Mouse (Mus musculus): Measurements from ENCODE around the gene Gm49486.

Gene Gm49486

DNA sequence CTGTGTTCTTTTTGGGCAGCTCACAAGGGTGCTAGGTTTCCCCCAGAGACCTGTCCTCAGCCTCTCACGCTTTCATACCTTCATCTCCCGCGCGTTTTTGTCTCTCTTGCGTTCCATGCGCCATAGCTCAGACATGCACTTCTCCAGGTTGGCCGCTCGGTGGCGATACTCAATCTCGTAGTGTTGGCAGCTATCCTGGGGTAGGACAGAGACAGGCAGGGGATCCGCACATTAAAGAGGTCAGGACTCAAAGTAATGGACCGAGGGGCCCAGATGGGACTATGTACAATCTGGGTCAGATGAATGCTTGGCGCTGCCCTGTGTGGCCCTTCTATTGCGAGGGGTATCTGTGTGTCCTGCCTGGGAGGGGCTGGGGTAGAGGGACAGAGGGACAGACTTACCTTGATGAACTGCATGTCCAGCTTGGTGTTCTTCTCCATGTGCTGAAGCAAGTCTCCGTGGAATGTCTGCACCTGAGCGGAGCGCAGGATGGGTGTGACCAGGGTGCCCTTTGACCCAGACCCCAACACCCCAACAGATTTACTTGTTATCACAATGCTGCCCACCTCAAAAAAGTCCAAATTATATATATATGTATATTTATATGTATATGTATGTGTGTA lies 42.0 kb downstream of the Gm49486 start:
- peak; percentile 56 for DNase-seq

- no peak for DNase-seq
Observed at GRCm38 (mm10) chr15:79273020-79273419, 43.8 kb downstream of the Gm49486 start.

DNA sequence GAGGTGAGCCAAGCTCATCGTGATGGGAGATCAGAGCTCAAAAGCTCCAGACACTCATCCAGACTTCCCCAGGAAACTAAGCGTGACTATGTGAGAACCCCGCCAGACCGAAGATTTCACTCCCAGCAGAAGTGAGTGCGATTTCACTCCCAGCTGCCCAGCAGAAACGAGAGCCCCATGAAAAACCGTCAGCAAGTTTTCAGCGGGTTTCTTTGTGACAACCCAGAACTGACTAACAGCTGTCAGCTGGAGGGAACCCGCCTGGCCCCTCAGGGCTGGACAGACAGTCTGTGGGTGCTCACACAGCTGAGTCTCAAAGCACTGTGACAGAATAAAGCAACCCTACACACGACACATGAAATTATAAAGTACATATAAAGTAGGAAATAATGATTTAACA lies 48.5 kb downstream of the Gm49486 start:
- DNase-seq, result no peak

DNA sequence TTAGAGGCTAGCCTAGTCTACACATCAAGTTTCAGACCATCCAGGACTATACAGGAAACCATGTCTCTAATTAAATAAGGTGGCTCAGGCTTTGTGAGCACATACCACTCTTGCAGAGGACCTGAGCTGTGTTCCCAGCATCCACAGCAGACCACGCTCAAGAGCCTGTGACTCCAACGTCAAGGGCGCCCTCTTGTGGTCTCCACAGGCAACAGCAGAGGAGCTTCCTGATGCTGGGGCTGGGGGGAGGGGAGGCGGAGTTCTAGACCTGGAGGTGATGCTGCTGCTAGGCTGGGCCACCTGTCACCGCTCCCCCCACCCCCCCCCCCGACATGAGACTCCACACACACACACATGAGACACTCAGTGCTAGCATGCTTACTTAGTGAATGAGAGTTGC lies 51.0 kb downstream of the Gm49486 start:
- no peak for DNase-seq

GRCm38 (mm10) chr15:79280850-79281249 lies 51.7 kb downstream of the Gm49486 start:
- DNase-seq, result no peak

- DNase-seq, result no peak
Observed at GRCm38 (mm10) chr15:79281389-79281788, 52.2 kb downstream of the Gm49486 start.

DNA sequence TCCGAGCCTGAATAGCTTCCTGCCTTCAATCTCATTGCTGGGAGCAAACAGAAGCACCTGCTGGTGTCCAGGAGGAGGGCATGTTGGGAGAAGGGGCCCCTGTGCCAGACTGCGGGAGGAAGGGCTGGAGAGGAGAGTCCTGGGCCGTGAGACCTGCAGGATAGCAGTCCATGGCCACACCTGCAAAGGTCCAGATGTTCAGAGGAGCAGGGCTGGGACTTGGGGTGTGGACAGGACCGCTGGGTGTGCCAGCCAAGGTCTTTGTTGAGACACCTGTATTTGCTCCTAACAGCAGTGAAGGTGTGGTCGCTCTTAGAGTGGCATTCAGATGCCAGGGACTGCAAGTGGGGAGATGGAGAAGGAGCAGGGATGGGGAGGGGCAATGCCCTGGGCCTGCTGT lies 53.2 kb downstream of the Gm49486 start:
- no peak for DNase-seq

DNA sequence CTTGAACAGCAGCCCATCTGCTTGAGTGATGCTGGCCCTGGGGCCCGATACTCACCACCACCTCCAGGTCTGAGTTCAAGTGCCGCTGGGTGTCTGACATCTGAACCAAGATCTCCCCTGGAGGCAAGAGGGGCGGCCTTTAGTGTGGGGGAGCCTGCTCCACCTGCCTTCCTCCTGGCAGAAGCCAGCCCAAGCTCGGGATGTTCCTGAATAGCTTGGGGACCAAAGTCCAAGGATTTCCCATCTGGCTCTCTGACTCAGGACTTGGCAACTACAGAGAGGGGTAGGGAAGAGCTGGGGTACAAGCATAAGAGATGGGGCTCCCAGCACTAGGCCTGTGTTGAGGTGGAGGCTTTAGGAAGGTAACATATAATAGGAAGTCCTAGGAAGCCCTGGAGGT lies 54.2 kb downstream of the Gm49486 start:
- DNase-seq, result no peak

DNA sequence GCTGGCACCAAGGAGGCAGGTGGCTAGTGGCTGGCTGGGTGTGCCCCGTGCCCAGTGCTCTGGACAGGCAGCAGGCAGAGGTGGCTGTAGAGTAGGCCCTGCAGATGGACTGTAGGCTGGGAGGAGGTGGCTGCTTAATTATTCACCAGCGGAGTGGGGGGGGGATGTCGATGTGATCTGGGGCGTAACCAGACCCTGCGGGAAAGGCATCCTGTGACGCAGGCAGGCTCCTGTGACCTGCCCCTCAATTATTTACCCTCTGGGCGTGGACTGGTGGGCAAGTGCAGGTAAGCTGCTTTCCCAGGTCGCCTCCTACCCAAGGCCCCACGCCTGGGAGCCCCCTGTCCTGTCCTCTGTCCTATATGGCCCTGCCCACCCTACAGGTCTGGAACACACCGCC lies 56.2 kb downstream of the Gm49486 start, which contains the start of gene Baiap2l2:
Gene Baiap2l2, minus strand, starts transcription at position 139 of the 400 bp plus-strand sequence.
- no peak for DNase-seq

DNA sequence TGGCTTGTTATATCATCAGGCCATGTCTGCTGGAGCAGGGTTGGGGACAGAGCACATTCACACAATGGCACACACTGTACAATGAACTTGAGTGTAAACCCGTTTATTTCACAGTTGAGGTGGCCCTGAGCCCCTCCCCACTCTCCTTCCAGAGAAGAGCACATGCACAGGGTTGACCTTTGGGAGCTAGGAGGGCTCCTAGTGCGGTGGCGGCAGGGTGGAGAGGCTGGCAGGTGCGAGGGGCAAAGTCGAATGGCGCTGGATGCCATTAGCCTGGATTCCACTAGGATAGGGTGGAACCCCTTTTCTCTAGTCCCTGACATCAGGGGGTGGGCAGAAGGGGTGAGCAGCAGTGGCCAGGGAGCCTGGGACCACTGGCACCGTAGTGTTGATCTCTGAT lies 57.0 kb downstream of the Gm49486 start:
- DNase-seq, result no peak

DNA sequence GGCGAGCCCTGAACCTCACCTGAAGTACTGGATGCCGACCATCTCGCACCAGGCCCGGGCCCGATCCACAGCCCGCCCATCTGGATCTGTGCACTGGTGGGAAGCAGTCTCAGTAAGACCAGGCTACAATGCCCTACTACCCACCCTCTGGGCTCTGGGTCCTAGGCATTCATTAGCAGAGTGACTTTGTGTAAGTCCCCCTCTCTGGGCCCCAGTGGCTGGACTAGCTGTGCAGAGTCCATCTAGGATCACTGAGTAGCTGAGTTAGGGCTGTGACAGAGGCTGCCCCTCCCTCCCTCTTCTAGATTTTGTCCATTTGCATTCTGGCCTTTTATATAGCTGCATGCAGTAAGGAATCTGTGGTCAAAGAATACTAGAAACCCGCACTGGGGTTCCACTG lies 57.9 kb downstream of the Gm49486 start:
- DNase-seq, result no peak

DNA sequence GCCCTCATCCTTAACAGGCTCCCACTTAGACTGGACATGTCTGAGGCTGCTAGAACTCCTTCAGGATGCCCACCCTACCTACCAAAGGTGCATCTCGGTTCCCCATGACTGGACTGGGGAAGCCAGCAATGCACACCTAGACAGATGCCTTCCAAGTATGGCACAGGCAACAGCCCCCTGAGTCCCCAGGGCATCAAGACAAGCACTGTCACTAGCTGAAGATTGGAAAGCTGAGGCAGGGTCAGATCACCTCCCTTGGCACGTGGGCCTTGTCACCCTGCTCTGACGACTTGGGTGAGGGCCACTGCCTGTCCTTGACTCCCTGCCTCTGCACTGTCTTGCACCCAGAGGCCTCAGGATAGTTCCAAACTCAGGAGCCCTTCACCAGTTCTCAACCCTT lies 59.2 kb downstream of the Gm49486 start:
- DNase-seq, result no peak

- no peak for DNase-seq
Observed at GRCm38 (mm10) chr15:79289441-79289840, 60.2 kb downstream of the Gm49486 start.

DNA sequence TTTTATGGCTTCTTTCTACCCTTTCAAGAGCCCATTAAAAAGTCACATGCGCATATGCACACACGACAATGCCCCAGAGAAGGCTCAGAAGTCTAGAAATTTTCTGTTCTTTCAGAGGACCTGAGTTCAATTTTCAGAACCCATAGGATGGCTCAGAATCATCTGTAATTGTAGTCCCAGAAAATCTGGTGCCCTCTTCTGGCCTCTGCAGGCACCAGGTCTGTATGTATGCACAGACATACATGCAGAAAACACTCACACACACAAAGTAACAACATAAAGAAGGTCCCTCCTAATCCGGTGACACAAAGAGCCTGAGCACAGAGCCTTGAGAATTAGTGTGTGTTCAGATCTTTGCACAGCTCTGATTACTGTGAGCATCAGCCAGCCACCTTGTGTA lies 61.1 kb downstream of the Gm49486 start:
- no peak for DNase-seq

DNA sequence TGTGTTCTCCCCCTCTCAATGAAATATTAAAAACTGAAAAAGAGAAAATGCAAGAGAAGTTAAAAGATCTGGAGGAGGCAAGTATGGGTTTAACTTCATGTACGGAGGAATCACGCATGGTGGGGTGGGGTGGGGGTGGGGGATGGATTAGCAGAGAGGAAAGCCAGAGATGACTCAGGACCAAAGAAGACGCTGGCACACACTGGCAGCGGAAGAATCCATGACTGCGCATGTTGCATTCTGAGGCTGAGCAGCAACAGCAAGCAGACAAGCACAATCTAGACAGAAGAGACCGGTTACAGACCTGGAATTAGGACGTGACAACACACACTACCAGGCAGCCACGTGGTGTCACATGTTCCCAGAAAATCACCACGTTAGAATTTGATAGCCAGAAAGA lies 63.6 kb downstream of the Gm49486 start:
- no peak for DNase-seq

DNA sequence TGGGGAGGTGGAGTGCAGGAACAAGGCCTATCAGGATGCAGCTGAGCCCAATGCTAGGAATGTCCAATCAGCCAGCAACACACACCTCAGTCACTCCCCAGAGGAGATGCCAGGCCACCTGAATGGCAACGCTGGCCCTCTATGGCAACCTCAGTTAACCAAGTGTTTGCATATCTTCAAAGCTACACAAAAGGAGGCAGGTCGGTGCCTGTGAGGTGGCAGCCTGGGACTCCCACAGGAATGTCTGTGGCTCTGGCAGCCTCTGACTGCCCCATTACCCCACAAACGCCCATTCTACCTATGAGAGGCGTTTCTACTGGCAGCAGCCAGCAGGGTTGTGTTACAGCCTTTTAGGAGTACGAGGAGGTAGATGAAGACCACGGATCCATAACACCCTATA lies 69.4 kb downstream of the Gm49486 start:
- DNase-seq, result no peak

DNA sequence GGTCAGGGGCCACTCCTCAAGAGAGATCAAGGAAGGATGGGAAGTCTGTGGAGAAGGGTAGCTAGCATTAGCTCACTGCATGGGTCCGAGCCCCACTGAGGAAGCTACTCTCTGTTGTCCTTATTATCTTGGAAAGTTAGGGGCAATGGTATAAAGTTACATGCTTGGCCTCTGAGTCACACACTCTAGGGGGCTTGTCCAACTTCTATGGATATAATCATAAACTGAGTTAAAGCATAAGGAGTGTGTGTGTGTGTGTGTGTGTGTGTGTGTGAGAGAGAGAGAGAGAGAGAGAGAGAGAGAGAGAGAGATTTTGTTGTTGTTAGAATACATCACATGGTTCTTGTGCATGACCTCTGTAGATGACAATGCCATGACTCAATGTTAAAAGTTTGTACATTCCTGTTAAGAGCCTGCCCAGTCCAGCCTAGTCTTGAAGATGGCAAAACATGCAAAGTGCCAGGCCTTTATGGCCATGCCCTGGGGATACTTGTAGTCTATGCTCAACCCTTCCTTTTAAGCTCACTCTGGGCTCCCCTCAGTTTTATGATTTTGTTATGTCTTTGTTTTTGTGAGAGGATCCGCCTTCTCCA lies 70.5 kb downstream of the Gm49486 start:
- DNase-seq, result no peak

- no peak for DNase-seq
Observed at GRCm38 (mm10) chr15:79303725-79304124, 74.5 kb downstream of the Gm49486 start.

DNA sequence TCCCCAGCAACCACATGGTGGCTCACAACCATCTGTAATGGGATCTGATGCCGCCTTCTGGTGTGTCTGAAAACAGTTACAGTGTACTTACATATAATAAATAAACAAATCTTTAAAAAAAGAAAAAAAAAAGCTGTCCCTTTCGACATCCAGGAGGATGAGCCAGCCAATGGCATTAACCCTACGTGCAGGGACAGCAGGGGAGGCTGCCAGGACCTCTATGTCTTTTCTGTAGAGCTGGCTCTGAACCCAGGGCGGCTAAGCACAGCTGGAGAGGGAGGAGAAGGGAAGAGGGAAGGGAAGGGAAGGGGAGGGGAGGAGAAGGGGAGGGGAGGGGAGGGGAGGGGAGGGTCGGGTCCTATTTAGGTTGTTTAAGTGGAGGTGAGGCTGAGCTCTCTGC lies 75.6 kb downstream of the Gm49486 start:
- no peak for DNase-seq

DNA sequence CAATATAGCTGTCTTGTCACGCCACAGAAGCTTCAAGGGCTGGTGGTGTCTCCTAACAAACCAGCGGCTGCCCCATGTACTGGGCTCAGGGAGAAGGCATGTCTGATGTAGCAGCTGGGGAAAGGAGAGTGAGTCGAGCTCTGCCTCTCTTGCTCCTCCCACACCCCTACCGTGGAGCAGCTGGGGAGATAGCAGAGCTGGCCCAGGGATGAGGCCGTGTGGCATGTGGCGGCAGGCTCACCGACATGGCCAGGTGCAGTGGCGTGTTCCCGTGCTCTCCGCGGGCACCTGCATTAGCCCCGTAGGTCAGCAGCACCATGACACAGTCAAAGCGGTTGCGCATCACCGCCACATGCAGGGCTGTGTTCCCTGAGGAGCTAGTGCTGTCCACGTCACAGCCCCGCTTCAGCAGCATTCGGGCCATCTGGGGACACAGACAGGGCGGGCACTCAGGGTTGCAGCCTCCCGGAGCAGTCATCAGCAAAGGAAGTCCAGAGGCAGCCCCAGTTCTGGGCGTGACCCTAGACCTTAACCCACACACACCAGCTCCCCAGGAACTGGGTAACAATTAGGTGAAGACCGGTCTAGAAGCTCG lies 76.9 kb downstream of the Gm49486 start:
- no peak for DNase-seq

All from right cerebral cortex, postnatal 14 days (tissue).